Mouse (Mus musculus) v-Abl transformed pro-B cells (cell line): ENCODE results near the gene Rai14.

ENCODE experiments used
- in situ Hi-C, 2 experiments: fragments of 400-800 bp; cut with MboI; formaldehyde crosslinking; loops; one replicate each; pipeline ENCODE4 v1.15.1; 2025; ENCODE audit not compliant: unreplicated experiment in 2 of 2

Rai14 gene

DNA sequence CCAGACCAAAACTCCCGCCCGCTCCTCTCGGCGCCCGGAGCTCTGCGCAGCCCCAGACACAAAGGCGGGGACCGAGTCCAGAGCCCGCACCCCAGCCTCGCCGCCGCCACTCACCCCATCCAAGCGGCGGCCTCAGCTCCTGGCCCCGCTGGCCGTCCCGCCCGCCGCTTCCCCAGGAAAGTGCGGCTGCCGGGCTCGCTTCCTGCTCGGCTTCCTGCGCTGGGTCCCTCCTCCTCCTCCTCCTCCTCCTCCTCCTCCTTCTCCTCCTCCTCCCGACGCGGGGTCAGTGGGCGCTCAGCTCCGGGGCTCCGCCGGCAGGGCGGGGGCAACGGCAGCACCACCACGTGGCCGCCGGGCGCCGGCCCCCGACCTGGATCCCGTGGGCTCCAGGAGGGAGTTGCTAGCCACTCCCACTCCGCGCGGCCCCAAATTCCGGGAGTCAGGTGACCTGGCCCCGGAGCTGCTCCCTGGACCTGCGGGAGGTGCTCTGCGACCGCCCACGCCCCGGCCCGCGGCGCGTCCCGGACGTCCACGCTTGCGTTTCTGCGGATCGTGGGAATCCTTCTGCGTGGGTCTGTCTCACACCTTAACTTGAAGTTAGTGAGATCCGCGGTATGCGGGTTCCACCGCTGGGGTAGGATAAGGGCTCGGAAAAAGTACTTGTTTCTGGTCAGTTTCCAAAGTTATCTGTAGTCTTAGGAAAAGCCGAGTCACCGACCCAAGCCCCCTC lies at the start of gene Rai14:
Rai14 (minus strand) TSS at position 216 of the 730 bp plus-strand sequence.
- in situ Hi-C loops: loop anchor here in 1 of 2 experiments (25.0 kb wide), 1 partner anchor 1077 kb away; no protein-coding TSS in a partner anchor

DNA sequence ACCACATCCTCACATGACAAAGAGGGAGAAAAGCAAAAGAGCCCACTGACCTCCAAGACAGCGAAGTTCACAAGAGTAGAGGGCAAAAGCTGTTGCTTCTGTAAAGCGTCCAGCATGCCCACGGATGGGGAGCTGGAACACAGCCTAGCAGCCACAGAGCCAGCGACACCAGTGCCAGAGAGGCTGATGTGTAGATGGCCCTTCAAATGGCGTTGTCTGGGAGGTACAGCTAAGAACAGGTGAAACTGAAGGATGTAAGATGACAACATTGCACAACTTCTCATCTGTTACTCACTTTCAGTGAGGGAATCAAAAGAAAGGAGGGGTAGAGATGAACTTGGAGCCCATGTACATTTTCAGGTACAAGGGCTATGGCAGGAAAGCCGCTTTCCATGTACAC lies 47.0 kb upstream of the Rai14 start:
- in situ Hi-C loops: no loop called here

DNA sequence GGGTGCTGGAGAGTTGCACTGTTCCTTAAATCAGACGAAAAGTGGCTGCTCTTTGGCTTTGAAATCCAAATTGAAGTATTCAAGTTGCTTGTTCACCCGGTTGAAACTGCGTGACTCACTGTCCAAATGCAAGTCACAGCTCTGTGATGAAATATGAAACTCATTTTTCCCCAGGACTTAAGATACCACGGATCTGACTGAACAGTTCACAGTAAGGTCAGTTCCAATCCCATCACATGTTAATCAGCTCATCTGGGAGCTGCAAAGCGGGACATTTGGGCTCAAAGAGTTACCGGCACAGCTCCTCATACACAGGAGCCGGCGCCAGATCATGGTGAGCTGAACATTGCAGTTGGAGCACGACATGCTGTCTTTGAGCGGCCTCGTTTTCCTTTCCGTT lies 45.6 kb upstream of the Rai14 start:
- in situ Hi-C loops: no loop called here

DNA sequence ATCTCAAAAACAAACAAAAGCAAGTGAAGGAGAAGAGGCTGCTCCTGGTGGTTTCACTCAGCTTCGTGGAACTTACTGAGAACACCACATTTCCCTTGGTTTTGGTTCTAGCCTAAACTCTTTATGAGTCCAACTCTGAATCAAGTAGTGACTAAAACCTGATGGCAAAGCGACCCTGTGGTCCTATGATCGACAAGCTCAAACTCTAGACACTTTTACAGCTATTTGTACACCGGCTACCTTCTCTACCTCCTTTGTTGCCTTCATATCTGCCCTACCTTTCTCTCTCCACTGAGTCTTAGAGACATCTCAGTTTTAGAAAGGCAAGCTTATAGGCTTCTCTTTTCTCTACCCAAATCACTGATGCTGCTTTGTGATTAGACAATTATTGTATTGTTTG lies 45.0 kb upstream of the Rai14 start:
- in situ Hi-C loops: no loop called here

- in situ Hi-C loops: no loop called here
Measured at GRCm38 (mm10) chr15:10758808-10759207, 44.4 kb upstream of the Rai14 start.

GRCm38 (mm10) chr15:10751141-10751540 lies 36.7 kb upstream of the Rai14 start:
- in situ Hi-C loops: no loop called here

- in situ Hi-C loops: no loop called here
Measured at GRCm38 (mm10) chr15:10750339-10750738, 35.9 kb upstream of the Rai14 start.

- in situ Hi-C loops: no loop called here
Measured at GRCm38 (mm10) chr15:10749678-10750077, 35.3 kb upstream of the Rai14 start.

DNA sequence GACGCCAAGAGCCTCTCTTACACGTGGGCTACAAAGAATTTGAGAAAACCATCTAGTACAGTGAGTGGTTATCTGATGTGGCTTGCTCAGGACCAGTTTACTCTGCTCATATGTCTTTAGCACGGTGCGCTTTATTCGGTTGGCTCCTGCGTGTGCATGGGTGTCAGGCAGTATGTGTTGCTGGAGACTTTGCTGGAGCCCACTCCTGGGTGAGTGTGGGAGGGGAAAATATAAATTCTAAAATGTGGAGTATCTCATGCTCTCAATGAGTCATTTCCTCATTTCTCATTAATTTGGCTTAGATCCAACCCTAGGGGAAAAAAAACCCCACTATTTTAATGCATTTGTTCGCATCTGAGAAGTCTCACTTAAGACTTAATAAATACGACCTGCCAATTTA lies 33.2 kb upstream of the Rai14 start:
- in situ Hi-C loops: no loop called here

- in situ Hi-C loops: no loop called here
Measured at GRCm38 (mm10) chr15:10747226-10747625, 32.8 kb upstream of the Rai14 start.

DNA sequence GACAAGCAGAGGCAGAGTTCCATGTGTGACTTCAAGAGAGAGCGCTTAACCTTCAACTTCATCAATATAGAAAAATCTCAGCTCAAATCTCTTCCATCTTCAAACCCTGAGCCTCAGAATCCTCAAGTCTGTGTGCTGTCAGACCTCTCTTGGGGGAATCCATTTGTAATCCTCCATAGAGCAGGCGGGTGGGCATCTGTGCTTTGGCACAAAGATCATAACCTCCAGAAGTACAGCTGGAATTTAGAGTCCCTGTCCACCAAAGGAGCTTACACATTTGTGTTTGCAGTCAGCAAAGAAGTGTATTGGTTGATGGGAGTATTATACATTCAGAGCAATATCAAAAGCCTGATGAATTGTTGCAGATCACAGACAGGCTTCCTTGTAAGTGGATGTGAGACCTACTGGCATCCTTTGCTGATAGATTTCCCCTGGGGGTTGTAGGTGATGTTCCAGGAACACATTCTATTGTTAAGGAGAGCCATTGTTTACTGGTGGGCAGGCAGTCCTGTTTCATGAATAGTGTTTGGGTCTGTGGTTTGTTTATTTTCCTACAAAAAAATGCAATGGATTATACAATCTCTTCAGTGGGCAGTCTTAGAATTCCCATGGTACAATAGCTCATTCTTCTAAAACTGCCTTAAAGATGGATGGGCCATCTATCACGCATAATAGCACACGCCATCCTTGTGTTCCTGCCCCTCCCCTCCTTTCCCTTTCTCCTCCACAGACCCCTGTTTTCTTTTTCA lies 32.1 kb upstream of the Rai14 start:
- in situ Hi-C loops: no loop called here

GRCm38 (mm10) chr15:10742441-10742840 lies 28.0 kb upstream of the Rai14 start:
- in situ Hi-C loops: no loop called here

DNA sequence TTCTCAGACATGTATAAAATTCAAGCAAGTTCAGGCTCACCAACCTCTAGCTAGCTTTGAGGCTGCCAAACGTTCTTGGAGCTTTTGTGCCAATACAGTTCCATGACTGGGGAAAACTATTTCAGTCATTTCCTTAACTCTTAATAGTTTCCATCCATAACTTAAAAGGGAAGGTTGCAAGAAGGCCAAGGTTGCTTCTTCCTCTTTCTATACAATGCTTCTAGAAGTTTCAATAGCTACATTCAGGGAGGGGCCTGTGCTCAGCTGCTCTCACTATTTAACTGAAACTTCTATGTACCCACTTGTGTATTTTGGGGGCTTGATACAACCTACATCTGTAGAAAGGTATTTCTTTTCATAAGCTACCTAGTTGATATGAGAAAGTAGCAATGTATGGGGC lies 24.9 kb upstream of the Rai14 start:
- in situ Hi-C loops: no loop called here

- in situ Hi-C loops: no loop called here
Measured at GRCm38 (mm10) chr15:10738354-10739142, 24.1 kb upstream of the Rai14 start.

DNA sequence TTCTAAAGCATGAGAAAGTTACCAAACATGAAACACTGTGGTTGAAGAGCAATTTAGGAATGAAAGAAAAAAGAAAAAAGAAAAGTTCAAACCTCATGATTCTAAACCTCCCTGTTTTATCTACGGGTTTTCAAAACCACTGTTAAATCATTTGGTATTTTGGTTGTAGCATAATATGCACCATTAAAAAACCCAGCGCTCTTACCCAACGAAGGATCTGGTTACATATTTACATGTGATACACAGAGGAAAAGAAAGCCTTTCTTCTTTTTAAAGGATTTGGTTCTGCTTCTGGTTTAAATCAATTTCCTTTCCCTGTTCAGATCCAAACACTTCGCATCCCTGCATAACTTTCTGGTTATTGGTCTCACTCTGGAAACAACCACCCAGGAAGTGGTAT lies 21.5 kb upstream of the Rai14 start:
- in situ Hi-C loops: no loop called here

GRCm38 (mm10) chr15:10735216-10735615 lies 20.8 kb upstream of the Rai14 start:
- in situ Hi-C loops: no loop called here

- in situ Hi-C loops: no loop called here
Measured at GRCm38 (mm10) chr15:10731398-10731797, 17.0 kb upstream of the Rai14 start.

- in situ Hi-C loops: no loop called here
Measured at GRCm38 (mm10) chr15:10726272-10726671, 11.8 kb upstream of the Rai14 start.

DNA sequence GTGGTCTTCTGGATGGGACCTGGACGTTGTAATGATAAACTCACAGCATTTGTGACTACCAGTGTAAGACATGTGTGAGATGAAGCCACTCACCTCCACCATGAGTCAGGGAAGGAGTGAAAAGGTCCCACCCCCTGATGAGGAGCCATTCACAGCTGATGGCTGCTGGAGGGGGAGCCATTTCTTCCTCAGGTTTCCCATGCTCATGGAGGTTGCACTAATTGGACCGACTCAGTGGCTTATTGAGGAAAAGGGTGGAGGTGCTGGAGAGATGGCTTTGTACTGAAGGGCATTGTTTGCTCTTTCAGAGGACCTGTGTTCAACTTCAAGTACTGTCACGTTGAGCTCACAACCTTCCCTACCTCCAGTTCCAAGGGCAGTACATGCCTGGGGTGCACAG lies 10.4 kb upstream of the Rai14 start:
- in situ Hi-C loops: loop anchor here in 1 of 2 experiments (25.0 kb wide), 1 partner anchor 1088 kb away; no protein-coding TSS in a partner anchor

GRCm38 (mm10) chr15:10723507-10723906 lies 9.1 kb upstream of the Rai14 start:
- in situ Hi-C loops: loop anchor here in 1 of 2 experiments (25.0 kb wide), 1 partner anchor 1086 kb away; no protein-coding TSS in a partner anchor
